Mouse (Mus musculus) neutrophil, adult 5-6 weeks (primary cell): ENCODE results near the gene Stx8. TPM values are rescaled to one million over a fixed set of nuclear protein-coding genes. Genes with fewer than 3 reads are reported as not detected.

Experiments
- ATAC-seq: fragments of 151-379, 151-347 bp; 2 replicates; pipeline ENCODE4 v1.8.0; 2017; ENCODE audit warnings: mild to moderate bottlenecking, moderate TSS enrichment; ENCODE audit not compliant: insufficient number of reproducible peaks, poor library complexity, low FRiP score, severe bottlenecking; ENCODE audit errors: extremely low read depth
- total RNA-seq: library from RNA; stranded (forward); fragments of 200-1000 nt; gene quantifications from 2 replicates; pipeline ENCODE4 v1.2.3, GENCODE M21; 2017

Stx8 gene
- total RNA-seq, 1 experiment from 2014 or later: 43.9 TPM

GRCm38 (mm10) chr11:68244254-68244991, 278.4 kb downstream of the Stx8 start:
- ATAC-seq: no peak

- ATAC-seq: no peak
Measured at GRCm38 (mm10) chr11:68244992-68245261, 278.9 kb downstream of the Stx8 start.

DNA sequence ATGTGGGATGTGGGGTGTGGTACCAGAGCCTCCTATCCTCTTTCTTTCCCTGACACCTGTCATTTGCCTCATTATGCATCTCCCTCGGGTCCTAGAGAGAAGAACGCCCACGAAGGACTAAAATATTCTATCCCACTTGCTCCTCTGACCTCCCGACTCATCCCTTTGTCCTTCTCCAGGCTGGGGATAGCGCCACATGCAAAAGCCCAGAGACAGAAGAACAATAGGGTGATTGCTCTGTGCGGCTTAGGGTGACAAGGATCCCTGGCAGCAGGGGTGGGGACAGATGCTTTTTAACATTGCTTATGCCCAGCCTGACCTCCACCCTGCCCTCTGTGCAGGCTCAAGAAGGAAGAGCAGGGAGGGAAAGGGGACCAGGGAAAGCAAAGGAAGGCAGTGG, 281.9 kb downstream of the Stx8 start:
- no peak for ATAC-seq

GRCm38 (mm10) chr11:68250106-68250505, 284.1 kb downstream of the Stx8 start:
- no peak for ATAC-seq

- no peak for ATAC-seq
Measured at GRCm38 (mm10) chr11:68253531-68253930, 287.5 kb downstream of the Stx8 start.

Other genes starting within 250 kb of the Stx8 start
- not detected in 2 replicates for gene Glp2r, start 195.0 kb upstream of the Stx8 start, total RNA-seq
- gene Gsg1l2, start 191.6 kb upstream of the Stx8 start, total RNA-seq: not detected in 2 replicates
- not detected in 2 replicates for gene Dhrs7c, start 168.0 kb upstream of the Stx8 start, total RNA-seq
- gene Usp43, start 44.0 kb upstream of the Stx8 start, total RNA-seq: not detected in 2 replicates
- gene Cfap52, start 542 bp upstream of the Stx8 start, total RNA-seq: 0.25 TPM in 1 of 2 replicates, not detected in the other